Mouse (Mus musculus): ENCODE measurements at regions not wholly inside any gene's neighbourhood (a gene's known extent, or its start where the extent isn't known, plus 50 kb on each side); places are given as distances from the start of the nearest gene placed in this dataset.
A peak's percentile ranks its signal among the peaks of the same experiment; 100 is the strongest.
"Not testable (repeated sequence)": the region's sequence is repeated elsewhere in the genome, so short reads cannot be mapped to it uniquely, and the experiment has no call there.

- DNase-seq, result no peak
Measured at GRCm38 (mm10) chr3:4744003-4744402, 1006.6 kb upstream of the Gm8797 start.

GRCm38 (mm10) chr3:4744611-4745010, 1006.0 kb upstream of the Gm8797 start:
- no peak for DNase-seq

GRCm38 (mm10) chr3:4756099-4756498, 994.5 kb upstream of the Gm8797 start:
- DNase-seq, result no peak

GRCm38 (mm10) chr3:4757113-4757512, 993.5 kb upstream of the Gm8797 start:
- no peak for DNase-seq

- peak; percentile 35 for DNase-seq
Measured at GRCm38 (mm10) chr3:4763076-4763475, 987.5 kb upstream of the Gm8797 start.

- no peak for DNase-seq
Measured at GRCm38 (mm10) chr3:4776632-4777031, 974.0 kb upstream of the Gm8797 start.

GRCm38 (mm10) chr3:4785160-4785559, 965.4 kb upstream of the Gm8797 start:
- no peak for DNase-seq

GRCm38 (mm10) chr3:4793141-4793540, 957.5 kb upstream of the Gm8797 start:
- no peak for DNase-seq

- no peak for DNase-seq
Measured at GRCm38 (mm10) chr3:4796041-4796908, 954.3 kb upstream of the Gm8797 start.

GRCm38 (mm10) chr3:4796909-4797566, 953.6 kb upstream of the Gm8797 start:
- DNase-seq, result no peak

GRCm38 (mm10) chr3:4797567-4797940, 953.1 kb upstream of the Gm8797 start:
- no peak for DNase-seq

- no peak for DNase-seq
Measured at GRCm38 (mm10) chr3:4798366-4798765, 952.2 kb upstream of the Gm8797 start.

GRCm38 (mm10) chr3:4834459-4834858, 916.1 kb upstream of the Gm8797 start:
- DNase-seq, result no peak

- DNase-seq, result no peak
Measured at GRCm38 (mm10) chr3:4835645-4836044, 915.0 kb upstream of the Gm8797 start.

- no peak for DNase-seq
Measured at GRCm38 (mm10) chr3:4836888-4837287, 913.7 kb upstream of the Gm8797 start.

- DNase-seq, result no peak
Measured at GRCm38 (mm10) chr3:4854958-4855566, 895.5 kb upstream of the Gm8797 start.

GRCm38 (mm10) chr3:4856571-4856970, 894.0 kb upstream of the Gm8797 start:
- DNase-seq, result no peak

GRCm38 (mm10) chr3:4866226-4866625, 884.4 kb upstream of the Gm8797 start:
- DNase-seq, result peak; percentile 4

GRCm38 (mm10) chr3:4885916-4886315, 864.7 kb upstream of the Gm8797 start:
- no peak for DNase-seq

- DNase-seq, result no peak
Measured at GRCm38 (mm10) chr3:4893108-4893507, 857.5 kb upstream of the Gm8797 start.

- no peak for DNase-seq
Measured at GRCm38 (mm10) chr3:4895811-4896210, 854.8 kb upstream of the Gm8797 start.

- DNase-seq, result peak; percentile 14
Measured at GRCm38 (mm10) chr3:4907556-4907955, 843.0 kb upstream of the Gm8797 start.

GRCm38 (mm10) chr3:4930731-4931130, 819.9 kb upstream of the Gm8797 start:
- not testable (repeated sequence) for DNase-seq
